Mouse (Mus musculus) midbrain, embryonic 14.5 days (tissue): ENCODE results near the gene Gpnmb. TPM values are rescaled to one million over a fixed set of nuclear protein-coding genes. Genes with fewer than 3 reads are reported as not detected.
A peak's percentile ranks its signal among the peaks of the same experiment; 100 is the strongest.

Source experiments
- ATAC-seq: fragments of 200-750 bp; cut with Nextera tagmentation; 2 replicates; pipeline ENCODE4 v1.8.0; 2017; ENCODE audit warnings: moderate number of reproducible peaks, moderate library complexity; ENCODE audit not compliant: low FRiP score, low TSS enrichment
- DNase-seq: peaks from one replicate; pipeline ENCODE4 v3.0.0-alpha.2; 2015
- H3K27ac ChIP-seq: fragments of 300-500 bp; sonication (generic); replicated peaks from 2 replicates; pipeline ENCODE4 v1.5.1; 2014; ENCODE audit warnings: mild to moderate bottlenecking, low read depth, low read length, moderate library complexity
- H3K27me3 ChIP-seq: fragments of 300-500 bp; sonication (generic); 2 replicates; pipeline ENCODE4 v1.6.1; 2014; ENCODE audit warnings: low read length, control low read depth, mixed read lengths; ENCODE audit not compliant: control insufficient read depth, insufficient read depth
- H3K36me3 ChIP-seq: fragments of 300-500 bp; sonication (generic); 2 replicates; pipeline ENCODE4 v1.6.1; 2014; ENCODE audit warnings: low read length, control low read depth; ENCODE audit not compliant: control insufficient read depth, insufficient read depth
- H3K4me1 ChIP-seq: fragments of 300-500 bp; sonication (generic); 2 replicates; pipeline ENCODE4 v1.6.1; 2014; ENCODE audit warnings: mild to moderate bottlenecking, antibody characterized with exemption, low read length, control low read depth; ENCODE audit not compliant: control insufficient read depth, insufficient read depth
- H3K4me2 ChIP-seq: fragments of 300-500 bp; sonication (generic); 2 replicates; pipeline ENCODE4 v1.6.1; 2014; ENCODE audit warnings: mild to moderate bottlenecking, low read length, moderate library complexity
- H3K4me3 ChIP-seq: fragments of 300-500 bp; sonication (generic); replicated peaks from 2 replicates; pipeline ENCODE4 v1.5.1; 2014; ENCODE audit warnings: low read depth, low read length
- H3K9ac ChIP-seq: fragments of 300-500 bp; sonication (generic); replicated peaks from 2 replicates; pipeline ENCODE4 v1.6.1; 2014; ENCODE audit warnings: mild to moderate bottlenecking, low read length, moderate library complexity
- H3K9me3 ChIP-seq: fragments of 300-500 bp; sonication (generic); 2 replicates; pipeline ENCODE4 v1.6.1; 2016; ENCODE audit warnings: low read length, control low read depth, mixed read lengths; ENCODE audit not compliant: control insufficient read depth
- WGBS: fragments of 180-500 bp; shearing (Covaris S2); extraction: QIAGEN DNeasy Blood & Tissue Kit; methylation state at CpG from one replicate; pipeline ENCODE4 v1.1.7; 2014; 5-methylcytosine and 5-hydroxymethylcytosine counted together
- polyA plus RNA-seq: library from polyadenylated mRNA; unstranded; fragments of >200 nt; fragmentation: Nextera tagmentation; extraction: Ambion mirVana; gene quantifications from 2 replicates; pipeline ENCODE4 v1.2.1, GENCODE M21; 2014

Gene Gpnmb
- polyA plus RNA-seq, 1 experiment from 2014 or later = 1.2 TPM

DNA sequence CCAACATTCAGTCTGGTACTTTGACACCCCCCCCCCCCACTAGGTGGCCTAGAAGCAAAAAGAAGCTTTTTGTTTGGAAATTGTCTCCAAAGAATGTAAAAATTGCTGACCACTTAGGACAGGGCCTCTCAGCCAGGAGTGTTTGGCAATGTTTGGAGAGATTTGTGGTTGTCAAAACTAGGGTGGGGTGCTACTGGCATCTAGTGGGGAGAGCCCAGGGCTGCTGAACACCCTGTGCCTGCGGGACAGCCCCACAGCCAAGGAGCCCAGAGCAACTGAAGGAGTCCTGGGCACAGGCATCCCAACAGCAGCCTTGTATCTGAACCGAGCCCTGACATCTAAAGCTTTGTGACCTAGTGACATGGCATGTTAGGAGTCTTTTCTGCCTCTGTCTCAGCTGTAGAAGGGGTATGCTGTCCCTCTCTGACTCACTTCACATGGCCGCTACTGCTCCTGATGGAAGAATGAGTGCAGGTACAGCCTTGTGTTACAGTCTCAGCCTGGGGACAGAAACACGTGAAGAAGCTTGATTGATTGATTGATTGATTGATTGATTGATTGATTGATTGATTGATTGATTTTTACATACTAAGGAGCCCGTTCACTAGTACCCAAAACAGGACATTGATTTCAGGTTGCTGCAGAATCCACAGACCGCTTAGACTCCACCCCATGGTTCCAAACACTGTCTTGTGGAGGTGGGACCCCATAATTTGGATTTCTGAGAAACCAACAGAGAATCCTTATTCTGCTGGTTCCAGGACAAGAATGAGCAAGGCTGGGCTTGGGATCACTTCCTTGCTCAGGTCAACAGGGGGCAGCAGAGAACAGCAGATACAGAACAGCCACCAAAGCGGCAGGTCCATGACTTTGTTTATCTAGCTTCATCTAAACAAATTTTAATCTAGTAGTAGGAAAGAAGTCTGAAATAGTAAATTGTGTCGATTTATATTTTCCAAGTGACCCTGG lies 21.0 kb downstream of the Gpnmb start:
- Histone ChIP-seq H3K27me3 (no peaks in the 10 kb centered on the region), H3K9me3 (no peaks in the 10 kb centered on the region), H3K27ac (no peak overlapping the region), H3K9ac (no peak overlapping the region), H3K4me2 (no peak overlapping the region), H3K4me1 (peaks cover 15% of the 10 kb centered on the region), H3K4me3 (no peak overlapping the region), H3K36me3 (no peaks in the 10 kb centered on the region)
- no peak for ATAC-seq
- WGBS = 34% methylated on average over 8 of the region's 8 CpGs
- DNase-seq = peak; percentile 90

GRCm38 (mm10) chr6:49068361-49068760 lies 32.0 kb downstream of the Gpnmb start:
- Histone ChIP-seq H3K9me3 (no peaks in the 10 kb centered on the region), H3K4me2 (no peak overlapping the region)

GRCm38 (mm10) chr6:49073304-49074116 lies 37.2 kb downstream of the Gpnmb start, which contains the start of gene Malsu1:
Malsu1 (plus strand) TSS chr6:49073795.
- peak; percentile 98 for ATAC-seq
- Histone ChIP-seq H3K9me3 (no peaks in the 10 kb centered on the region), H3K4me2 (peak within 1 kb of the TSS; percentile 82), H3K27me3 (no peaks in the 10 kb centered on the region), H3K4me1 (peaks cover 15% of the 10 kb centered on the region), H3K9ac (peak within 1 kb of the TSS; percentile 94), H3K27ac (peak within 1 kb of the TSS; percentile 83), H3K36me3 (no peaks in the 10 kb centered on the region), H3K4me3 (peak within 1 kb of the TSS; percentile 99)
- peak; percentile 97 for DNase-seq
- WGBS = under 1% methylated on average over 49 of the region's 49 CpGs

More at GRCm38 (mm10) chr6:49068361-49068760, 32.0 kb downstream of the Gpnmb start:
- 47% methylated on average over 4 of the region's 4 CpGs for WGBS
- no peak for ATAC-seq
- peaks cover 5% of the 10 kb centered on the region; the same call in 1 of the 2 replicates for H3K4me1 ChIP-seq
- H3K27me3 ChIP-seq = no peaks in the 10 kb centered on the region
- no peaks in the 10 kb centered on the region for H3K36me3 ChIP-seq
- no peak overlapping the region for H3K27ac ChIP-seq
- H3K4me3 ChIP-seq = no peak overlapping the region
- DNase-seq = no peak
- no peak overlapping the region for H3K9ac ChIP-seq

DNA sequence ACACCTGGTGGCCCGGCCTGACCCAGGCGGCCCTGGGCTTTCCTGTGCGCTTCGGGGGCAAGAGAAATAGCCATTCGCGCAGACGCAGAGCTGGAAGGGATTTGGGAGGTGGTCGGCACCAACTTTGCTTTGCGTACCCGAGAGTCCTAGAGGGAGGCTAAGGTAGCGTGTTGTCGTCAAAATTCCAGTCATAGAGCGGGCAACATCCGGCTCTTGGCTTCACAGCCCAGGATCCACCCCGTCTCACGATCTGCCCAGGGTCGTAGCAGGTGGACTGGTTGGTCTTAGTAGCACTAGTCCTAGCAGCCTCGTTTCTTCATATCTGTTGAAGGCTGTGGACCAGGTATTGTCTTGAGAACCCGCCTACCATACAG lies 37.8 kb downstream of the Gpnmb start:
- ATAC-seq (no peak), DNase-seq (peak; percentile 44)

GRCm38 (mm10) chr6:49077894-49078293 lies 41.5 kb downstream of the Gpnmb start:
- no peak overlapping the region for H3K4me3 ChIP-seq
- H3K9me3 ChIP-seq = no peaks in the 10 kb centered on the region
- no peak overlapping the region for H3K27ac ChIP-seq
- ATAC-seq (no peak), DNase-seq (no peak)
- no peak overlapping the region for H3K4me2 ChIP-seq
- no peak overlapping the region for H3K9ac ChIP-seq
- H3K4me1 ChIP-seq = peaks cover 15% of the 10 kb centered on the region
- H3K36me3 ChIP-seq = peaks cover under 1% of the 10 kb centered on the region; the same call in 1 of the 2 replicates
- 89% methylated on average over 2 of the region's 2 CpGs for WGBS
- no peaks in the 10 kb centered on the region for H3K27me3 ChIP-seq

More for the DNA sequence above, 37.8 kb downstream of the Gpnmb start:
- WGBS = under 1% methylated on average over 19 of the region's 19 CpGs
- Histone ChIP-seq H3K4me2 (peak overlapping the region; percentile 82), H3K27ac (peak overlapping the region; percentile 83), H3K4me1 (peaks cover 15% of the 10 kb centered on the region), H3K9me3 (no peaks in the 10 kb centered on the region), H3K9ac (peak overlapping the region; percentile 94), H3K36me3 (no peaks in the 10 kb centered on the region), H3K4me3 (peak overlapping the region; percentile 99), H3K27me3 (no peaks in the 10 kb centered on the region)

- H3K9me3 ChIP-seq = no peaks in the 10 kb centered on the region
- H3K4me1 ChIP-seq = peaks cover 9% of the 10 kb centered on the region
- H3K36me3 ChIP-seq = peaks cover 15% of the 10 kb centered on the region
- H3K4me3 ChIP-seq = no peak overlapping the region
- no peak overlapping the region for H3K9ac ChIP-seq
- no peak overlapping the region for H3K27ac ChIP-seq
- 96% methylated on average over 1 of the region's 1 CpGs for WGBS
- no peak overlapping the region for H3K4me2 ChIP-seq
- DNase-seq (no peak), ATAC-seq (no peak)
- H3K27me3 ChIP-seq = no peaks in the 10 kb centered on the region
Measured at GRCm38 (mm10) chr6:49079313-49079712, 43.0 kb downstream of the Gpnmb start.

DNA sequence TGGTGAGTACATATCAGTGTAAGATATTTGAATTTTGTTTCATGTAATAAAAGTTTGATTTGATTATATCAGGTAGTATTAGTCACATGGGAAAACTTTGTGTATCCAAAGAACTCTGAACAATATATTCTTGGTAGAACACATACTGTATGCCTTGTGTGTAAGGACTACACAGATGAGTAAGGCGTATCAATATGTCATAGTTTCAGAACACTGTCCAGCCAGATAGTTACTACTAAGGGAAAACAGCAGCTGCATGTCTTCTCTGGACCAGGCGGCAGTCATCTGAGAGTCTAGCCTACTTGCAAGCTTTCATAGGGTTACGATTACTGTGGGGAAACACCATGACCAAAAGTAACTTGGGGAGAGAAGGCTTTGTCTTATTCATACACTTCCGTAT lies 46.7 kb downstream of the Gpnmb start:
- ATAC-seq (no peak), DNase-seq (no peak)
- H3K27me3 ChIP-seq = no peaks in the 10 kb centered on the region
- no peak overlapping the region for H3K27ac ChIP-seq
- WGBS = 94% methylated on average over 4 of the region's 4 CpGs
- no peak overlapping the region for H3K4me3 ChIP-seq
- H3K4me1 ChIP-seq = no peaks in the 10 kb centered on the region
- no peaks in the 10 kb centered on the region for H3K9me3 ChIP-seq
- peaks cover 46% of the 10 kb centered on the region for H3K36me3 ChIP-seq
- no peak overlapping the region for H3K9ac ChIP-seq
- no peak overlapping the region for H3K4me2 ChIP-seq

GRCm38 (mm10) chr6:49094968-49095367 lies 58.6 kb downstream of the Gpnmb start:
- H3K27ac ChIP-seq = no peak overlapping the region
- no peak overlapping the region for H3K4me3 ChIP-seq
- H3K4me2 ChIP-seq = no peak overlapping the region
- no peak for ATAC-seq
- H3K9me3 ChIP-seq = no peaks in the 10 kb centered on the region
- peaks cover 67% of the 10 kb centered on the region for H3K36me3 ChIP-seq
- H3K4me1 ChIP-seq = no peaks in the 10 kb centered on the region
- no peak overlapping the region for H3K9ac ChIP-seq
- no peaks in the 10 kb centered on the region for H3K27me3 ChIP-seq
- 93% methylated on average over 10 of the region's 10 CpGs for WGBS
- DNase-seq = no peak
